Mouse (Mus musculus): ENCODE measurements around the gene Zfp672. TPM values are rescaled to one million over a fixed set of nuclear protein-coding genes. Genes with fewer than 3 reads are reported as not detected.

Zfp672 gene
- total and polyA plus RNA-seq, 3 experiments, result 31.2 to 38.8 (median 34.9) TPM

DNA sequence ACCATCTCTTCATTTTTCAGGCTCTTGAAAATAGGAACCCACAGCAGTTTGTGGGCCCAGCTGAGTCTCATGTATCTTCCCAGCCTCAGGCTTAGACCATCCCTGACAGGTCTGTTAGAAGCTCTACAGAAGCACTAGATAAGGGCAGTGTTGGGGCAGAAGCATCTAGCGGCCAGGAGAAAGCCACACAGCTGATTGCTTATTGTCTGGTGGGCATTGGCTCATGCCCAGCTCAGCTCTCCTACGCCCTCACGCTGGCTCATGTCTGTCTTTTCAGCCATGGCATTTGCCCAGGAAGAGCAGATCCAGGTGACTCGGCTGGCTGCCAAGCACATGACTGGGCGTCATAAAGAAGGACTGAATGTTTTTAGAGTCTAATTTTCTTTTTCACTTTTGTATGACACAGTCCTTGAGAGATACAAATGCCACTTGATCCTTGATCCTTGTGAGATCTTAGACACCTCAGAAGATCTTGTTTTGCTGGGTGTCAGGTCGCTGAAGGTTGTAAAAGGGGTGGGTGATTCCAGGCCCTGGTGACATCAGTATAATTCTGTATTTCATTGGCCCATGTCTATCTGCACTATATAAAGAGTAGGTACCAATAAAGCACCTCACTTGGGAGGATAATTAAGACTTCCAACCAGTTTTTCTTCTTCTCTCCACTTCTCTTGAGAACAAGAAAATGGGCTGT lies 27.9 kb upstream of the Zfp672 start:
- Histone ChIP-seq H3K27me3 (replicated peaks) (peaks cover 88% of the 10 kb centered on the region), H3K4me2 (ENCODE audit: insufficient read depth, low read depth, poor library complexity, severe bottlenecking) (no peak overlapping the region), H3K9ac (ENCODE audit: insufficient read depth, low read depth) (no peak overlapping the region), H3K4me3 (replicated peaks in 1 of 3; ENCODE audit: low read depth in 2 of 3, low read length in 2 of 3, poor library complexity in 1 of 3) (no peak overlapping the region), H3K27ac (ENCODE audit: insufficient read depth, low read depth) (no peak overlapping the region), H3K9me3 (replicated peaks; ENCODE audit: low read length) (no peaks in the 10 kb centered on the region), H3K79me2 (replicated peaks; ENCODE audit: control insufficient read depth, extremely low read depth, insufficient read depth, poor library complexity, severe bottlenecking) (no peaks in the 10 kb centered on the region), H3K4me1 (ENCODE audit: control insufficient read depth in 1 of 2, insufficient read depth in 2 of 2) (no peaks in the 10 kb centered on the region), H3K36me3 (replicated peaks in 1 of 2; ENCODE audit: control insufficient read depth in 1 of 2, insufficient read depth in 1 of 2, low read length in 1 of 2) (no peaks in the 10 kb centered on the region)
- TF ChIP-seq ZMIZ1 (IDR thresholded peaks at IDR 0.05; ENCODE audit: low read depth, low read length) (no peak), USF1 (IDR thresholded peaks at IDR 0.05; ENCODE audit: low read depth, low read length) (no peak), IRF4 (IDR thresholded peaks at IDR 0.05; ENCODE audit: low read depth, low read length) (no peak), RAD21 (IDR thresholded peaks at IDR 0.05; ENCODE audit: low read depth, low read length) (no peak), CHD2 (IDR thresholded peaks at IDR 0.05; ENCODE audit: low read length) (no peak), MAZ (IDR thresholded peaks at IDR 0.05; ENCODE audit: low read depth, low read length) (no peak), POLR2AphosphoS2 (IDR thresholded peaks at IDR 0.05; ENCODE audit: low read depth, low read length) (no peak), GABPA (IDR thresholded peaks at IDR 0.05; ENCODE audit: insufficient replicate concordance, low read depth, low read length) (no peak), RCOR1 (conservative IDR thresholded peaks at IDR 0.05; ENCODE audit: low read depth, low read length) (no peak), SMC3 (IDR thresholded peaks at IDR 0.05; ENCODE audit: low read depth, low read length) (no peak), CTCF (conservative IDR thresholded peaks at IDR 0.05 in 1 of 2, IDR thresholded peaks at IDR 0.05 in 1 of 2; ENCODE audit: low read depth in 2 of 2, low read length in 2 of 2) (no peak), MEF2A (IDR thresholded peaks at IDR 0.05; ENCODE audit: borderline replicate concordance, low read depth, low read length) (no peak), PAX5 (IDR thresholded peaks at IDR 0.05; ENCODE audit: low read length) (no peak), MAFK (IDR thresholded peaks at IDR 0.05; ENCODE audit: insufficient replicate concordance, low read length) (no peak), ETS1 (conservative IDR thresholded peaks at IDR 0.05; ENCODE audit: low read depth, low read length) (no peak), MXI1 (IDR thresholded peaks at IDR 0.05; ENCODE audit: low read depth, low read length) (no peak)
- in situ Hi-C loops (cut with MboI; ENCODE audit: low pct_ligation_motif_present, low pct_unique_long_range_greater_than_20kb, low sequenced_read_pairs) (no loop called here), dilution Hi-C loops (cut with MboI; ENCODE audit: extremely low pct_ligation_motif_present, extremely low pct_unique_long_range_greater_than_20kb, low sequenced_read_pairs) (no loop called here)
- no peak for DNase-seq (ENCODE audit: extremely low read depth)

GRCm38 (mm10) chr11:58357042-58357441 lies 26.9 kb upstream of the Zfp672 start:
- Histone ChIP-seq H3K9me3 (replicated peaks; ENCODE audit: low read length) (peaks cover 5% of the 10 kb centered on the region), H3K27me3 (replicated peaks) (peaks cover 88% of the 10 kb centered on the region), H3K36me3 (replicated peaks in 1 of 2; ENCODE audit: control insufficient read depth in 1 of 2, insufficient read depth in 1 of 2, low read length in 1 of 2) (no peaks in the 10 kb centered on the region), H3K4me1 (ENCODE audit: control insufficient read depth in 1 of 2, insufficient read depth in 2 of 2) (no peaks in the 10 kb centered on the region), H3K4me3 (replicated peaks in 1 of 3; ENCODE audit: low read depth in 2 of 3, low read length in 2 of 3, poor library complexity in 1 of 3) (no peak overlapping the region), H3K27ac (ENCODE audit: insufficient read depth, low read depth) (no peak overlapping the region), H3K4me2 (ENCODE audit: insufficient read depth, low read depth, poor library complexity, severe bottlenecking) (no peak overlapping the region), H3K9ac (ENCODE audit: insufficient read depth, low read depth) (no peak overlapping the region), H3K79me2 (replicated peaks; ENCODE audit: control insufficient read depth, extremely low read depth, insufficient read depth, poor library complexity, severe bottlenecking) (no peaks in the 10 kb centered on the region)
- dilution Hi-C loops (cut with MboI; ENCODE audit: extremely low pct_ligation_motif_present, extremely low pct_unique_long_range_greater_than_20kb, low sequenced_read_pairs) (no loop called here), in situ Hi-C loops (cut with MboI; ENCODE audit: low pct_ligation_motif_present, low pct_unique_long_range_greater_than_20kb, low sequenced_read_pairs) (no loop called here)
- TF ChIP-seq ZNF384 (IDR thresholded peaks at IDR 0.05; ENCODE audit: low read depth, low read length), result no peak
- TF ChIP-seq JUND (conservative IDR thresholded peaks at IDR 0.05; ENCODE audit: low read depth, low read length), result no peak
- TF ChIP-seq KAT2A (IDR thresholded peaks at IDR 0.05; ENCODE audit: insufficient replicate concordance, low read length), result no peak
- TF ChIP-seq CHD1 (IDR thresholded peaks at IDR 0.05; ENCODE audit: low read depth, low read length), result no peak
- TF ChIP-seq CHD2 (IDR thresholded peaks at IDR 0.05; ENCODE audit: low read length), result no peak
- TF ChIP-seq SMC3 (IDR thresholded peaks at IDR 0.05; ENCODE audit: low read depth, low read length), result no peak
- no peak for TF ChIP-seq RCOR1 (conservative IDR thresholded peaks at IDR 0.05; ENCODE audit: low read depth, low read length)
- no peak for TF ChIP-seq MXI1 (IDR thresholded peaks at IDR 0.05; ENCODE audit: low read depth, low read length)
- TF ChIP-seq RAD21 (IDR thresholded peaks at IDR 0.05; ENCODE audit: low read depth, low read length), result no peak
- TF ChIP-seq ETS1 (conservative IDR thresholded peaks at IDR 0.05; ENCODE audit: low read depth, low read length), result no peak
- TF ChIP-seq UBTF (IDR thresholded peaks at IDR 0.05; ENCODE audit: low read depth, low read length), result no peak
- no peak for TF ChIP-seq MAFK (IDR thresholded peaks at IDR 0.05; ENCODE audit: insufficient replicate concordance, low read length)
- no peak for TF ChIP-seq IRF4 (IDR thresholded peaks at IDR 0.05; ENCODE audit: low read depth, low read length)
- DNase-seq (ENCODE audit: extremely low read depth), result no peak
